Mouse (Mus musculus) neural tube, embryonic 13.5 days (tissue): Measurements from ENCODE around the gene Dnase2a. TPM values are rescaled to one million over a fixed set of nuclear protein-coding genes. Genes with fewer than 3 reads are reported as not detected.
A peak's percentile ranks its signal among the peaks of the same experiment; 100 is the strongest.
"Not testable (repeated sequence)": the region's sequence is repeated elsewhere in the genome, so short reads cannot be mapped to it uniquely, and the experiment has no call there.

Source experiments
- ATAC-seq: fragments of 200-750 bp; cut with Nextera tagmentation; 2 replicates; pipeline ENCODE4 v1.8.0; 2017; ENCODE audit warnings: low read depth, mild to moderate bottlenecking, moderate TSS enrichment, moderate library complexity
- H3K27ac ChIP-seq: fragments of 300-500 bp; sonication (generic); replicated peaks from 2 replicates; pipeline ENCODE4 v1.5.1; 2015; ENCODE audit warnings: moderate library complexity, mild to moderate bottlenecking, inconsistent platforms
- H3K27me3 ChIP-seq: fragments of 300-500 bp; sonication (generic); 2 replicates; pipeline ENCODE4 v1.6.1; 2015; ENCODE audit warnings: mild to moderate bottlenecking, inconsistent platforms
- H3K36me3 ChIP-seq: fragments of 300-500 bp; sonication (generic); 2 replicates; pipeline ENCODE4 v1.6.1; 2015; ENCODE audit warnings: mild to moderate bottlenecking, inconsistent platforms
- H3K4me1 ChIP-seq: fragments of 300-500 bp; sonication (generic); replicated peaks from 2 replicates; pipeline ENCODE4 v1.6.1; 2015; ENCODE audit warnings: inconsistent platforms
- H3K4me2 ChIP-seq: fragments of 300-500 bp; sonication (generic); 2 replicates; pipeline ENCODE4 v1.6.1; 2015; ENCODE audit warnings: inconsistent platforms, mild to moderate bottlenecking, moderate library complexity
- H3K4me3 ChIP-seq: fragments of 300-500 bp; sonication (generic); 2 replicates; pipeline ENCODE4 v1.5.1; 2015; ENCODE audit warnings: mild to moderate bottlenecking, inconsistent platforms
- H3K9ac ChIP-seq: fragments of 300-500 bp; sonication (generic); 2 replicates; pipeline ENCODE4 v1.6.1; 2015; ENCODE audit warnings: moderate library complexity, mild to moderate bottlenecking, inconsistent platforms
- H3K9me3 ChIP-seq: fragments of 300-500 bp; sonication (generic); 2 replicates; pipeline ENCODE4 v1.6.1; 2016; ENCODE audit warnings: inconsistent platforms
- WGBS: fragments of 180-500 bp; shearing (Covaris S2); methylation state at CpG from one replicate; pipeline ENCODE4 v1.1.7; 2015; 5-methylcytosine and 5-hydroxymethylcytosine counted together
- polyA plus RNA-seq: library from polyadenylated mRNA; unstranded; fragments of >200 nt; fragmentation: Nextera tagmentation; extraction: Ambion mirVana; gene quantifications from 2 replicates; pipeline ENCODE4 v1.2.1, GENCODE M21; 2015

Dnase2a gene
- polyA plus RNA-seq, 1 experiment from 2014 or later: 4.5 TPM

GRCm38 (mm10) chr8:84893709-84894134 lies 14.6 kb upstream of the Dnase2a start, which contains the start of gene Gcdh:
Gene Gcdh (minus strand): TSS chr8:84893921.
- peak within 1 kb of the TSS; percentile 82 for H3K4me2 ChIP-seq
- peaks cover 4% of the 10 kb centered on the region for H3K27me3 ChIP-seq
- peaks cover 20% of the 10 kb centered on the region for H3K4me1 ChIP-seq
- no peak within 1 kb of the TSS; the same call in 1 of the 2 replicates for H3K27ac ChIP-seq
- peak within 1 kb of the TSS; percentile 71 for H3K4me3 ChIP-seq
- under 1% methylated on average over 11 of the region's 11 CpGs for WGBS
- H3K9me3 ChIP-seq: no peaks in the 10 kb centered on the region
- peak; percentile 99 for ATAC-seq
- H3K9ac ChIP-seq: peak within 1 kb of the TSS; percentile 79
- peaks cover 19% of the 10 kb centered on the region for H3K36me3 ChIP-seq

DNA sequence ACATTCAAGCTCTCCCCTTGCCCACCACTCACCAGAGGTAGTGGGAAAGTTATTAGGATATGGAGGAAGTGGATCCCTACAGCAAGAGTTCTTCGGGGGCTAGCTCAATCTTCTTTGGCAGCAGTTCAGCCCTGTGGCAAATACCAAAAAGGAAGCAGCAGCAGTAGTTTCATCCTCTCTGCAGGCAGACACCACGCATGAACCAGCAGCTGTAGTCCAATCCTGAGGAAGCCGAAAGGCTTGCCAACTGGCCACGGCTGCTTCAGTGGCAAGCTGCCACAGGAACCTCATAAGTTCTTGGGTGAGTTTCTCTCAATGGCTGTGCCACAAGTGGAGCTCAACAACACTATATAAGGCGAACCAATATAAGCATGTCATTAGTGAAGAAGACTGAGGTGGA lies 12.4 kb upstream of the Dnase2a start:
- no peak overlapping the region for H3K27ac ChIP-seq
- H3K27me3 ChIP-seq: peaks cover 18% of the 10 kb centered on the region
- no peaks in the 10 kb centered on the region for H3K9me3 ChIP-seq
- H3K36me3 ChIP-seq: peaks cover 1% of the 10 kb centered on the region; the same call in 1 of the 2 replicates
- 85% methylated on average over 5 of the region's 5 CpGs for WGBS
- peaks cover 20% of the 10 kb centered on the region for H3K4me1 ChIP-seq
- no peak overlapping the region for H3K9ac ChIP-seq
- no peak overlapping the region for H3K4me3 ChIP-seq
- no peak overlapping the region for H3K4me2 ChIP-seq
- ATAC-seq: no peak

GRCm38 (mm10) chr8:84901071-84901470 lies 7.3 kb upstream of the Dnase2a start:
- Histone ChIP-seq H3K27me3 (peaks cover 45% of the 10 kb centered on the region), H3K9ac (no peak overlapping the region), H3K4me2 (no peak overlapping the region), H3K4me3 (no peak overlapping the region), H3K36me3 (no peaks in the 10 kb centered on the region), H3K27ac (no peak overlapping the region), H3K9me3 (no peaks in the 10 kb centered on the region), H3K4me1 (peaks cover 14% of the 10 kb centered on the region)
- WGBS: 75% methylated on average over 4 of the region's 4 CpGs
- no peak for ATAC-seq

GRCm38 (mm10) chr8:84901752-84902151 lies 6.6 kb upstream of the Dnase2a start, which contains the start of gene Klf1:
Gene Klf1 (plus strand): TSS chr8:84901928.
- Histone ChIP-seq H3K4me1 (peaks cover 14% of the 10 kb centered on the region), H3K36me3 (no peaks in the 10 kb centered on the region), H3K27ac (no peak within 1 kb of the TSS), H3K4me2 (peak within 1 kb of the TSS; percentile 88), H3K27me3 (peaks cover 45% of the 10 kb centered on the region), H3K9me3 (no peaks in the 10 kb centered on the region), H3K4me3 (peak within 1 kb of the TSS; percentile 47), H3K9ac (peak within 1 kb of the TSS; percentile 76)
- no peak for ATAC-seq
- WGBS: 85% methylated on average over 3 of the region's 3 CpGs

DNA sequence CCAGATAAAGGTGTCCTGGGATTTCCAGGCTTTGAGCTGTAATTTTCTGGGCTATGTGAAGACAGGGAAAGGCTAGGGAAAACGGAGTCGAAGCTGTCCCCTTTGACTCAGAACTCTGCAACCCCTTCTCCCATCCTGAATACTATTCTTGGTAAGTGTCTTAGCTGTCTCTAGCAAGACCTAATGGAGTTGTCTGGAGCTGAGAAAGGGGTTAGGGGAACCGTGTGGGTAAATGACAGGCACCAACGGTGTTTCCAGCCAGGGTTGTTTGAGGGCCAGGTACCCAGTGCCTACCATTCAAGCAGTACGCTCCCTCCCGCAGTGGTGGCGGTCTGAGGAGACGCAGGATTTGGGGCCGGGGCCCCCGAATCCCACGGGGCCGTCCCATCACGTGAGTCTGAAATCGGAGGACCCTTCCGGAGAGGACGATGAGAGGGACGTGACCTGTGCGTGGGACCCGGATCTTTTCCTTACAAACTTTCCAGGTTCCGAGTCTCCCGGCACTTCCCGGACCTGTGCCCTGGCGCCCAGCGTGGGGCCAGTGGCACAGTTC lies 5.9 kb upstream of the Dnase2a start:
- Histone ChIP-seq H3K36me3 (no peaks in the 10 kb centered on the region), H3K9me3 (no peaks in the 10 kb centered on the region), H3K4me2 (peak overlapping the region; percentile 88), H3K27ac (no peak overlapping the region), H3K4me3 (peak overlapping the region; percentile 47), H3K9ac (peak overlapping the region; percentile 76), H3K27me3 (peaks cover 45% of the 10 kb centered on the region), H3K4me1 (peaks cover 14% of the 10 kb centered on the region)
- ATAC-seq: 0 out of 2 replicates have a peak, but pooled peaks have one; percentile 7
- WGBS: 4% methylated on average over 24 of the region's 24 CpGs

- Histone ChIP-seq H3K9me3 (no peaks in the 10 kb centered on the region), H3K4me3 (peak overlapping the region; percentile 47), H3K27ac (no peak overlapping the region), H3K27me3 (peaks cover 41% of the 10 kb centered on the region), H3K36me3 (no peaks in the 10 kb centered on the region), H3K4me2 (peak overlapping the region; percentile 88), H3K4me1 (peaks cover 14% of the 10 kb centered on the region), H3K9ac (peak overlapping the region; percentile 76)
- WGBS: under 1% methylated on average over 68 of the region's 68 CpGs
- ATAC-seq: peak; percentile 83
Measured at GRCm38 (mm10) chr8:84902920-84903661, 5.3 kb upstream of the Dnase2a start.

DNA sequence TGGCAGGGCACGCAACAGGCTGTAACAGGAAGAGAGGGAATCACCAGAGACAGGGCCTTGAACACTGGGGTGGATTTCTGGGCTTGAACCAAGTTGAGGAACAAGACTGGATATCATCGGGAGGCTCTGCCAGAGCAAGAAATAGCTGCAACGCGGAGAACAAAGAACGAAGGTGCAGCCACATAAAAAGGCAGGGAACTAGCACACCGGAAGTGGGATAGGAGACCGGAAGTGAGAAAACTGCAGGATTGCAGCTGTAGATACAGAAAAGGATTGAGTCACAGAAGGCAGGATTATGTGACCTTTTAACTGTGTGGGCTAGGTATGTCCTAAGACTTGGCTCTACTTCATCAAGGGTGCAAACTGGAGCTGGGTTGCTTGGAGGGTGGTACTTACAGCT lies 4.0 kb upstream of the Dnase2a start:
- H3K36me3 ChIP-seq: no peaks in the 10 kb centered on the region
- H3K27me3 ChIP-seq: peaks cover 44% of the 10 kb centered on the region
- H3K4me1 ChIP-seq: peaks cover 24% of the 10 kb centered on the region
- H3K4me2 ChIP-seq: no peak overlapping the region
- no peak overlapping the region for H3K4me3 ChIP-seq
- no peak overlapping the region for H3K9ac ChIP-seq
- 91% methylated on average over 7 of the region's 7 CpGs for WGBS
- no peaks in the 10 kb centered on the region for H3K9me3 ChIP-seq
- ATAC-seq: no peak
- H3K27ac ChIP-seq: no peak overlapping the region

GRCm38 (mm10) chr8:84907037-84907436 lies 1.3 kb upstream of the Dnase2a start:
- Histone ChIP-seq H3K9me3 (no peaks in the 10 kb centered on the region), H3K36me3 (peaks cover 23% of the 10 kb centered on the region), H3K4me2 (no peak overlapping the region), H3K4me3 (no peak overlapping the region), H3K4me1 (peaks cover 26% of the 10 kb centered on the region), H3K9ac (no peak overlapping the region), H3K27ac (no peak overlapping the region), H3K27me3 (peaks cover 50% of the 10 kb centered on the region)
- 90% methylated on average over 9 of the region's 9 CpGs for whole genome bisulfite sequencing
- no peak for ATAC-seq

- WGBS: 82% methylated on average over 8 of the region's 8 CpGs
- Histone ChIP-seq H3K27ac (no peak overlapping the region), H3K27me3 (peaks cover 50% of the 10 kb centered on the region)
Measured at GRCm38 (mm10) chr8:84907493-84907892, 867 bp upstream of the Dnase2a start.

DNA sequence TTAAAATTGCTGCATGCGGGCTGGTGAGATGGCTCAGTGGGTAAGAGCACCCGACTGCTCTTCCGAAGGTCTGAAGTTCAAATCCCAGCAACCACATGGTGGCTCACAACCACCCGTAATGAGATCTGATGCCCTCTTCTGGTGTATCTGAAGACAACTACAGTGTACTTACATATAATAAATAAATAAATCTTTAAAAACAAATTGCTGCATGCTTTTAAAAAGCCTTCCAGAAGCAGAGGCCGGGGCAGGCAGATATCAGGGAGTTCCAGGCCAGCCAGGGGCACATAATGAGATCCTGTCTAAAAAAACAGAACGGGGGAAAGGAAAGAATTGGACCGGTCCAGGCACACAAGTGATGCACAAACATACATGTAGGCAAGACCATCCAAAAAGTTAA lies 381 bp upstream of the Dnase2a start:
- Histone ChIP-seq H3K4me3 (peak overlapping the region; percentile 39), H3K36me3 (peaks cover 33% of the 10 kb centered on the region)

More at GRCm38 (mm10) chr8:84907493-84907892, 867 bp upstream of the Dnase2a start:
- no peaks in the 10 kb centered on the region for H3K9me3 ChIP-seq
- no peak for ATAC-seq
- no peak overlapping the region for H3K9ac ChIP-seq
- H3K36me3 ChIP-seq: peaks cover 28% of the 10 kb centered on the region
- no peak overlapping the region for H3K4me2 ChIP-seq
- H3K4me1 ChIP-seq: peaks cover 25% of the 10 kb centered on the region
- H3K4me3 ChIP-seq: no peak overlapping the region

DNA sequence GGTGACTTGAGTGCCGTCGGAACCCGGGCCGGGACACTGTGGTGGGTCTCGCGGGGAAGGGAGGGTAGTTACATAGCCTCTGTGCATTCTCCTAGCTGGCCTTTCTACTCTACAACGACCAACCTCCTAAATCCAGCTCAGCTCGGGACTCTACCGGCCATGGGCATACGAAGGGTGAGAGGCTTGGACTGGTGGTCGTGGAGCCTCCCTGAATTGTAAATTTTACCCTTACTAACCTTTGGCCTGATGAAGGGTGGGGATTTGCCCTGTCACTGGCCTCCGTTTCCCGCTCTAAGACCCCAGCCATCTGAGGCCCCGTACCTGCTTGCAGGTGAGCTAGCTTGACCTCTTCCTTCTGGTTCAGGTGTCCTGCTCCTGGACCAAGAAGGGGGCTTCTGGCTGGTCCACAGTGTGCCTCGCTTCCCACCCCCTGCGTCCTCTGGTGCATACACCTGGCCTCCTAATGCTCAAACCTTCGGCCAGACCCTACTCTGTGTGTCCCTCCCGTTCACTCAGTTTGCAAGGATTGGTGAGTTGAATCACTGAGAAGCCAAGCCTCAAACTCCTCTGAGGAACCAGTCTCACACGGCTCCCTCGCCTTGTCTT lies 905 bp downstream of the Dnase2a start:
- Histone ChIP-seq H3K27ac (no peak overlapping the region), H3K4me2 (peak overlapping the region; percentile 55), H3K9ac (peak overlapping the region; percentile 64), H3K36me3 (peaks cover 40% of the 10 kb centered on the region), H3K4me3 (peak overlapping the region; percentile 39), H3K27me3 (peaks cover 63% of the 10 kb centered on the region), H3K4me1 (peaks cover 24% of the 10 kb centered on the region), H3K9me3 (no peaks in the 10 kb centered on the region)
- 48% methylated on average over 20 of the region's 20 CpGs for WGBS
- ATAC-seq: no peak; the same call in 1 of the 2 replicates

More for the DNA sequence above, 381 bp upstream of the Dnase2a start:
- ATAC-seq, H3K9ac ChIP-seq, H3K9me3 ChIP-seq, H3K27ac ChIP-seq: not testable (repeated sequence)
- 26% methylated on average over 7 of the region's 7 CpGs for WGBS
- Histone ChIP-seq H3K4me2 (peak overlapping the region; percentile 55), H3K27me3 (peaks cover 52% of the 10 kb centered on the region), H3K4me1 (peaks cover 25% of the 10 kb centered on the region)

DNA sequence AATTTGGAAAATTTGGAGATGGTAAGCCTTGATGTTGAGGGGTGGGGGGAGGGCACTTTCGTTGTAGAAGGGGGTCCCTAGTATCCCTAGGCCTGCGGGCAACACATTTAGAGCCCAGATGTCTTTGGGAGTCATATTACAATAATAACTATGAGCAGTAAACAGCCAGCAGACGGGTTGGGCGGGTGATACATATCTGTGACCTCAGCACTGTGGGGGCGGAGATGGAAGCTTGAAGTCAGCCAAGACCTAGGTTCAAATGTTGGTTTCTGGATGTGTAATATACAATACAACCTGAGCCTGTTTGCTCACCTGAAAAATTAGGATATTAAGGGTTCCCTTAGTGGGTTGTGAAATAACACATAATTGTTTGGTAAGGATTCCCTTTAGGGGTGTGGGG lies 1.6 kb downstream of the Dnase2a start:
- peaks cover 63% of the 10 kb centered on the region for H3K27me3 ChIP-seq

More for the DNA sequence above, 1.6 kb downstream of the Dnase2a start:
- no peak for ATAC-seq
- Histone ChIP-seq H3K9ac (no peak overlapping the region), H3K4me1 (peaks cover 24% of the 10 kb centered on the region), H3K27ac (no peak overlapping the region), H3K9me3 (no peaks in the 10 kb centered on the region), H3K4me2 (0 out of 2 replicates have a peak overlapping the region, but pooled peaks have one; percentile 55), H3K4me3 (no peak overlapping the region), H3K36me3 (peaks cover 47% of the 10 kb centered on the region)
- WGBS: 77% methylated on average over 5 of the region's 5 CpGs
